Mouse (Mus musculus): ENCODE measurements around the gene Pigr.

The Pigr gene

DNA sequence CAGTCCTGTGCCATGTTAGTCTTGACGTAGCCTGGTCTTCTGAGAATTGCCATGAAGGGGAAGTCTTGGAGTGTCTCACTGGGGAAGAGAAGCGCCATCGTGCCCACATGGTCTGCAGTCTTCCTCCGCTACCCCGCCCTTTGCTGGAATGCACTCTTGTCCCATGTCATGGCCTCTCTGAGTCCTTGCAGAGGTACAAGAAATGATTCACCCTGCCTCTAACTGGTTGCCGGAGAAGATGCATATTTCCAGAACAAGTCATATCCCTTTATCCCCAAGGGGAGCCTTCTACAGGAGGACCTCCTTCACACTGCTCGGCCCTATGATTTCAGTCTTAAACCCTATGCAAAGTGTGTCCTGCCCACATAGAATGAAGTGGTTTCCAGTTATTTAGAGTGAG is 53.4 kb downstream of the Pigr start:
- DNase-seq, result no peak

DNA sequence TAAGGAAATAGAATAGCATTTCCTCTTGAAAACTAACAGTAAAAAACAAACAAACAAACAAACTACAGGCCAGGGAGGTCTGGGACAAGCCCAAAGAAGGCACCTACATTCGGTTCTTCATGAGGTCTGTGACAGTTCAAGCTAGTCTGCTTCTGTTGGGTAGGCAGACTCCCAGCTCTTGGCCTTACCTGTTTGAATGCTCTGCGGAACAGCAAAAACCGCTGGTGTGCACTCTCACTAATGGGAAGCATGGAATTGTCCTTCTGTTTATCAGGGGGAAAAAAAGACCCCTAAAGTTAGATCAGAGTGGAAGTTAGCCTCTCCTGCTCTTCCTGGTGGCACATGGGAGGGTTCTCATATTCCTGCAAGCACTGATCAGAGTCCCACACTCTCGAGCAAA is 56.7 kb downstream of the Pigr start:
- DNase-seq, result no peak

DNA sequence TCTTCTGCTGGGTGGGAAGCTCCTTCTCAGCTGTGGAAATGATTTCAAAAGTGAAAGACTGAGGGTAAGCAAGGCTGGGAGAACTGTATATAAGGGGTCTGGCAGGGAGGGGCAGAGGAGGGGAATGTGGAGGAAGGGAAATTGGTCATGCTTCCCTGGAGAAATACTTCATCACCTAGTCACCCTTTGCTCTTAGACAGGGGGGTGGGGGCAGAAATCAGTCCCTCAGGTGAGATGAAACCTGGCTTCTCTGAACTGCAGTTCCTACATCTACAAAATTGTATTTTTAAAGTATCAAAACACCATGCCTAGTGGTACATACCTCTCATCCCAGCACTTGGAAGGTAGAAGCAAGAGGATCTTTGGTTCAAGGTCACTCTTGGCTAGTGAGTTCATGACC is 60.9 kb downstream of the Pigr start, which contains the start of gene Il24:
TSS of gene Il24 (minus strand) at position 101 of the 400 bp plus-strand sequence.
- DNase-seq, result no peak

DNA sequence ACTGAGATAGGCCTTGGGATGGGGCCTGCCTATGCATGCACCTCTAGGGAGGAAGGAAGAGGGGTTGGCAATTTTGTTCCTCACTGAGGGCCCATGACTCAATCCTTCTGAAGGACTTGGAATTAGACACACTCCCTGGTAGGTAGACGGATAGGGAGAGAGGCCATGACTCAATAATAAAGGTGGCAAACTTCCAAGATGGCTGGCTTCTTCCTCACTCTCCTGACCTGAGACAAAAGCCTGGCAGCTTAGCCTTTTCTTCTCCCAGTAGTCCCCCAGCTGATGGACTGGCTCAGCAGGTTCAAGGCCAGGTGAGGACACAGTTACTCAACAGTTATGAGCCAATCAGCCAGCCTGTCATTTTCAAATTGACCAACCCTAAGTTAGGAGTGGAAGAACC is 66.0 kb downstream of the Pigr start:
- no peak for DNase-seq

DNA sequence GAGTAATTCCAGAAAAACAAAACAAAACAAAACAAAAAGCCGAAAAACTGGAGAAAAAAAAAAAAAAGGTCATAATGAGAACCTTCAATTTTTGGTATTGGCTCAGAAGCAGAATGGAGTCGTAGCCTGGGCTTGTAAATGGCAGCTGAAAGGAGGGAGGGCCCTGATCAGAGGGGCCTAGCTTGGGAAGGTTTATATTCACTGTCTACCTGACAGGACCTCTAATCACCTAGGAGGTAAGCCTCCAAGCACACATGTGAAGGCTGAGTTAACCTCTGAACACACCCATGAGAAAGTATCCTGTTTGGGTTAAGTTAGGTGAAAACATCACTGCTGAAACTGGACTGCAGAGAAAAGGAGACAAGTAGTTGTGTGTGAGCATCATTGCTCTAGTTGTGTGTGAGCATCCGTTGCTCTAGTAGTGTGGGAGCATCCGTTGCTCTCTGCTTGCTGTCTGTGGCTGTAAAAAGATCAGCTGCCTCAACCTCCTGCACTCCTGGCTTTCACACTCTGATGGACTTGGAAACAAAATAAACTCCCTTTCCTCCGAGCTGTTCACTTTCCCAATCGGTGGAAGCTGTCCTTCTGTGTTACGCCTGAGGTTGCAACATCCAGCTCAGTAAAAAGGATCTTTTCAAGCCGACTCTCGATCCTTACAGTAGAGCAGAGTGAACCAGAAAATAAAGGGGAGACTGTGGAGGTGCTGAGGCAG is 67.0 kb downstream of the Pigr start:
- DNase-seq, result no peak

DNA sequence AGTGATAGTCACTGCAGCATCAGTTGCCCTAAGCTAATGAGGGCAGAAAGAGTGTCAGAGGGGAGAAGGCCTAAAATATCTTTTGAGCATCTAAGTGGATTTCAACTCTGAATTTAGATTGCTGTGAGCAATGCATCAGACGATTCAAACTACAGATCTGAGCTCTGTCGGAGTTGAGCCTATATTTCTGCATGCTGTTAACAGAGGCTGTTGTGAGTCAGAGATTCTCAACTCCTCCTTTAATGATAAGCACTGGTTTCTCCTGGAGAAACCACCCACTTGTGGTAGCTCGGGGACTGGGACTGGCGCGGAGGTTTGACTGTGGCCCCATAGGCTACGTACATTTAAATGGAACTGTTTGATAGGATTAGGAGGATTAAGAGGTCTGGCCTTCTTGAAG is 68.0 kb downstream of the Pigr start:
- no peak for DNase-seq

Data from B cell, adult 2 months (primary cell).